Mouse (Mus musculus): ENCODE results near the gene Arhgap20. TPM values are rescaled to one million over a fixed set of nuclear protein-coding genes. Genes with fewer than 3 reads are reported as not detected.

Gene Arhgap20
- polyA plus RNA-seq, 1 experiment from 2014 or later, result 18.3 TPM

GRCm38 (mm10) chr9:51883319-51883718, 118.2 kb downstream of the Arhgap20 start:
- no peak overlapping the region for H3K9ac ChIP-seq
- no peak overlapping the region for H3K4me2 ChIP-seq
- 83% methylated on average over 4 of the region's 4 CpGs for WGBS
- H3K36me3 ChIP-seq (replicated peaks), result no peaks in the 10 kb centered on the region
- H3K4me1 ChIP-seq, result no peaks in the 10 kb centered on the region
- no peaks in the 10 kb centered on the region for H3K27me3 ChIP-seq (replicated peaks)
- H3K4me3 ChIP-seq, result no peak overlapping the region
- no peaks in the 10 kb centered on the region for H3K9me3 ChIP-seq
- H3K27ac ChIP-seq, result no peak overlapping the region
- ATAC-seq (replicated peaks), result no peak

DNA sequence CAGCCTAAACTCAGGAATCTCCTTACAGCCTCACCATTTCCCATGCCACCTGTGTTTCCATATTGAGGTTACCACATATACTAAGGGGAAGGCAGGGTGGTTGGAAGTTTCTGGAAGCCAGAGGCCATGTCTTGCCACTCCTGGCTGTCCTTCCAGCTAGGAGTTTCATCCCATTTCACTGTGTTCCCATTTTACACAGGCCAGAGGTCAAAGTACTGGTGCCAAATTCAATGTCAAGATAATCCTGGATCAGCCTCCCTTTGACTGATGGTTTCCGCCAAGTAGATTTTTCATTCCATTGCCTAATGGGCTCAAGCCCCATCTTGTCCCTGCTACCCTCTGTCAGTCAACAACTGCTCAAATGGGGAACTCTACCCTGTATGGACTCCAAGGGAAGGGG, 127.8 kb downstream of the Arhgap20 start:
- Histone ChIP-seq H3K9ac (no peak overlapping the region), H3K27me3 (replicated peaks) (no peaks in the 10 kb centered on the region), H3K9me3 (no peaks in the 10 kb centered on the region), H3K4me3 (no peak overlapping the region), H3K27ac (no peak overlapping the region), H3K4me2 (no peak overlapping the region), H3K36me3 (replicated peaks) (no peaks in the 10 kb centered on the region), H3K4me1 (no peaks in the 10 kb centered on the region)
- ATAC-seq (replicated peaks), result no peak
- WGBS, result 90% methylated on average over 1 of the region's 1 CpGs

Other genes with a start within 250 kb of the Arhgap20 start
- gene Fdx1, start 198.2 kb downstream of the Arhgap20 start, polyA plus RNA-seq (2015; fragmentation: Nextera tagmentation; extraction: Ambion mirVana), result 34.4 and 35.7 TPM in 2 replicates

All from midbrain, embryonic 15.5 days (tissue).